Mouse (Mus musculus) yolk sac, embryonic 10.5 days (tissue): ENCODE measurements at regions not wholly inside any gene's neighbourhood (a gene's known extent, or its start where the extent isn't known, plus 50 kb on each side); places are given as distances from the start of the nearest gene placed in this dataset.
A peak's percentile ranks its signal among the peaks of the same experiment; 100 is the strongest.

ENCODE experiments used
- DNase-seq: peaks from one replicate; pipeline ENCODE4 v3.0.0-alpha.2; 2017; ENCODE audit warnings: low spot score

DNA sequence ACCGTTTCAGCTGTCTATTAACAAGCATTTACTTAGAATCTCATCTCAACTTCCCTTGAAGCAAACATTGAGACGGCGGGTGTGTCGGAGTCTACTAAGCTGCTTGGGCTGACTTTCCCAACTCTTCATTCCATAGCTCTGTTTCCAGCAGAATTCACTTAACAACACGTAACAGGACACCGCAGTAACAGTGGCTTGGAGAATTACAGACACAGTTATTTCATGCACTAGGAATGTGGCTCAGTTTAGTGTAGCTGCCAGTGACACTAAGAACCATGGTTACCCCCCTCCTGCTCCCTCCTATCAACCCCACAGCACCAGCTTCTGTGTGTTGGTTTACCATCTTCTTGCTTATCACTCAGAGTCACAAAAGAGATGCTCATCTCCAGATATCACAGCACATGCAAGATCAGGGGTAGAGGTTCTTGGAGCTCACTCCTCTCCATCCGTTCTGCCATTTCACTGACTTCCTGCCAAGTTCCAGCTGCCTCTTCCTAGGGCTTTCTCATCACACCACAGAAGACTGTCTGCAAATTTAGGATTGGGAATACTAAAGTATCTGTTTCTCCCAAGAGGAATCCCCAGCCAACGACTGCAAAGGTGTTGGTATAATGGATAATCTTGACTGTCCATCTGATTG is 90.7 kb downstream of the Banf2 start:
- DNase-seq: no peak

- no peak for DNase-seq
Measured at GRCm38 (mm10) chr2:144127082-144128037, 94.5 kb downstream of the Banf2 start.

DNA sequence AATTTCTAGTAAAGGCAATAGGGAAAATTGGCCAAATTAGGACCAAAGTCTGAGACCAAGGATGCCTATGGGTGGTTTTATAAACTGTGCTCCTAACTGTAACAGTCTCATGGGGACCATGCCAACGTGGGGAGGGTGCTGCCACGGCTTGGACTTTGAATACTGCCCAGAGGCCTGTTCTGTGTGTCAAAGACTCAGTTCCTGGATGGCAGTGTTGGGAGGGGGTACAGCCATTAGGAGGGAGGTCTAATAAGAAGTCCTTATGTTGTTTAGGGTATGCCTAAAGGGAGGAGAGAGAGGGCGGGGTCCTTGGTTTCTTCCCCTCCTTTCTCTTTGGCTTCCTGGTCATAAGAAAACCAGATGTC is 95.2 kb downstream of the Banf2 start:
- no peak for DNase-seq

DNA sequence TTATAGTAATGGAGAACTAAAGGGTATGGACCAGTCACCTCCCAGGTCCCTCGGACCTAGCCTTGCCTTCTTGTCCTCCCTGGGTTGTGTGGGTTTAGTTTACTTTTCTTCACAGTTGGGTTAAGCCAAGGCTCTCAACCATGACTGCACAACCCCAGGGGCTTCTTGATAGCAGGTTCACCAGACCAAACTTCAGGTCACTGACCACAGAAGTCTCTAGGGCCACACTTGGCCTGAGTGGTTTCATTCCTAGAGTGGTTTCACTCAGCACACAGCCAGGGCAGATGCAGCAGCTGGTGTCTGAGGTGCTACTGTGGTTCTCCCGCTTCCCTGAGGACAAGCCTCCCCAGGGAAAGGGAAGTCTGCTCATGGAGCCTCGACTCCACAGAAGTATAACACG is 95.7 kb downstream of the Banf2 start:
- no peak for DNase-seq

GRCm38 (mm10) chr2:144133806-144134574 is 101.1 kb downstream of the Banf2 start:
- no peak for DNase-seq

DNA sequence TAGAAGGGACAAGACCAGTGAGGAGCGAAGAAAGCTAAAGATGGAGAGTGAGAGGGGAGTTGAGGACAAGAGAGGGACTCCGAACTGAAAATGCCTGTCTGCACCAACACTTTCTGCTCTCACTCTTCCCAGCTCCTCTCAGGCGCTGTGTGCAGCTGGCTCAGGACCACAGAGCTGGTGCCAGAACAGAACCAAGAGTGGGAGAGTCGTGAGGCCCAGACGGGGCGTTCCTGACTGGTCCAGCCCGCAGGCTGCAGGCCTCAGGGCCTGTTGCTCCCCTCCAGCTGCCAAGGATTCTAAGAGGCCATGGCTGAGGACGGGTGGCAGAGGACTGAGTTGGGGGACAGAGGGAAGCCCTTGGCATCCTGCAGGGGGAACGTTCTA is 101.7 kb downstream of the Banf2 start:
- no peak for DNase-seq

DNA sequence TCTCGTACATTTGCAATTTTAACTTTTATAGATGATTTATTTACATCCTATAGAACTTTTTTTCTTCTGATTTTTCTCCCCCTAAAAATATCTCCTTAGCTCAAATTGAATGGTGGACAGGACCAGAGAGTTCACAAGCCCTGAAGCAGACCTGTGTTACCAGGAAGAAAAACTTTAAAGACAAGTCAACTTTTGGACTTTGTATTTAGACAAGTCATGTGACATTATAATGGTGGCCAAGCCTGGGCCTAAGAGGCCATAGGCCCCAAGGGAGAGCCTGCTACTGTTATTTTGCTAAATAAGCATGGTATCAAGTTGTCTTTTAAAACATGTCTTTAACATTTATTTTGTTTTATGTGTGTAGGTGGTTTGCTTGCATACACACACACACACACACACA is 102.7 kb downstream of the Banf2 start:
- no peak for DNase-seq

GRCm38 (mm10) chr2:144143620-144144384 is 110.9 kb downstream of the Banf2 start:
- no peak for DNase-seq

GRCm38 (mm10) chr2:144144486-144145136 is 111.8 kb downstream of the Banf2 start:
- no peak for DNase-seq

- DNase-seq: no peak
Measured at GRCm38 (mm10) chr2:144156456-144157211, 113.8 kb upstream of the Mgme1 start.

- no peak for DNase-seq
Measured at GRCm38 (mm10) chr2:144157343-144157742, 113.1 kb upstream of the Mgme1 start.

GRCm38 (mm10) chr2:144158256-144158655 is 112.2 kb upstream of the Mgme1 start:
- no peak for DNase-seq

DNA sequence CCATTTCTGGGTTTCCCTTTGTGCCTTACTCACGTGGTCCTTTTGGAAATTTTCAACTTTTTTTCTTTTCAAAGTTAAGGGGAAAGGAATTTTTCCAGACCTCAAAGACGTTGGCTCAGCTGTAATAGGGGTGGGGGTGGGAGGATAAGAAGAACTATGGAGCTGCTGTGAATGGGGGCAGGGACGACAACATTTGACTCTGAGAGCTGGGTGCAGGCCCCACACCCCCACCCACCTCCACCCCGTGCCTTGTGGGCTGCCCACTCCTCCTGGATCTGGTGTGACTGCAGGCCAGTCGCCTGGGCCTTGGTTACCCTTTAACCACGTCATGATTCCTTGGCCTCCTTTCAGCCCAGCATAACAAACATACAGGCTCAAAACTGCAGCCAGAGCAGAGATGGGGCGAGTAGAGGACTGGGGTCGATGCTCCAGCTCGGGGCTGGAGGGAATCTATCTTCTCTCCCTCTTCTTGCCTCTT is 110.6 kb upstream of the Mgme1 start:
- peak; percentile 74 for DNase-seq

DNA sequence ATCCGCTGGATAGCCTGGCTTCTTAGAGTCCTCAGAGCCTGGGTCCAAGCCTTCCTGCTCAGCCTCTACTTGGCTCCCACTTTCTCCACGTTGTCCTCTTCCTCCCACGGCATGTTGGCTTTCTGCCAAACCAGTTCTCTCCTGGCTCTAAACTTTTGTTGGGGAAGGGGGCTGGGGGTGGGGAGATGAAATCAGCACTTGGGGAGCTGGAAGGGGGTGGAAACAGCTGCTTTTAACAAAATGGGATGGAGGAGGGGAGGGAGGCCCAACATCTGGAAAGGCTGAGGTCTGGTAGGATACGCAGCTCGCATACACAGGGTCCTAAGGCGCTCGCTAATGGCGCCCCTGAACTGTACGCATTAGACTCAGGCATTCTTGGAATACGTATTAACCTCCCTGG is 110.0 kb upstream of the Mgme1 start:
- no peak for DNase-seq

DNA sequence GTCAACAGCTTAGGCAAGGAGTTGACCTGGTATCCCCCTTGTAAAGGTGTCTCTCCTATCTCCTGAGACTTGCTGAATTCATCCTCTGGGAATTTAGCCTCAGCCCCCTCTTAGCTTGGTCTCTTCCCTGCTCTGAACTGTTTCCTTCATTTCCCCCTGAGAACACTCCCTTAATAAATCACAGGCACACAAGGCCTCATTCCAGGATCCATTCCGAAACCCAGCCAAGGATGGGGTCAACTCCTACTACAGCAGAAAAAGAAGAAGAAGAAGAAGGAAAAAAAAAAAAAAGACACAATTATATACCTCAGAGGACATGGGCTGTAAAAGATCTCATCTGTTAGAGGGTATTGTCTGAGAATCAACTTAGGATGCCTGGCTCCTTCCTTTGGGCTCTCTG is 108.6 kb upstream of the Mgme1 start:
- no peak for DNase-seq

DNA sequence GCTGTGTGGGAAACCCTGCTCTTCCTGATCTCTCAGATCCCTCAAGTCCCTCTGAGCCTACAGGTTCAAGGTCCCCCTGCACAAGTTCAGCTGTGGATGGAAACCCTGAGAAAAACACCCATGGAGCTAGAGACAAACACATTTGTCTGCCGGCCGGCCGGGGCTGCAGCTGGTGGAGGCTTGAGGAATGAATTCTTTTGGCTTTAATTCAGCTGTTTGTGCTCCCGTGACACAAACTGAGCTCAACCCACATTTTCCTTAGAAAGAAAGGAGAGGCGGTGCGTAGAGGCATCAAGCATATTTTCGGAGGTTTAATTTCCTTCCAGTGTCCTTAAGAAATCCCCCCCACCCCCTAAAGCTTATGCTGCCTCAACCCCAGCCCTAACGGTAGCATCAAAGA is 106.4 kb upstream of the Mgme1 start:
- peak; percentile 29 for DNase-seq

DNA sequence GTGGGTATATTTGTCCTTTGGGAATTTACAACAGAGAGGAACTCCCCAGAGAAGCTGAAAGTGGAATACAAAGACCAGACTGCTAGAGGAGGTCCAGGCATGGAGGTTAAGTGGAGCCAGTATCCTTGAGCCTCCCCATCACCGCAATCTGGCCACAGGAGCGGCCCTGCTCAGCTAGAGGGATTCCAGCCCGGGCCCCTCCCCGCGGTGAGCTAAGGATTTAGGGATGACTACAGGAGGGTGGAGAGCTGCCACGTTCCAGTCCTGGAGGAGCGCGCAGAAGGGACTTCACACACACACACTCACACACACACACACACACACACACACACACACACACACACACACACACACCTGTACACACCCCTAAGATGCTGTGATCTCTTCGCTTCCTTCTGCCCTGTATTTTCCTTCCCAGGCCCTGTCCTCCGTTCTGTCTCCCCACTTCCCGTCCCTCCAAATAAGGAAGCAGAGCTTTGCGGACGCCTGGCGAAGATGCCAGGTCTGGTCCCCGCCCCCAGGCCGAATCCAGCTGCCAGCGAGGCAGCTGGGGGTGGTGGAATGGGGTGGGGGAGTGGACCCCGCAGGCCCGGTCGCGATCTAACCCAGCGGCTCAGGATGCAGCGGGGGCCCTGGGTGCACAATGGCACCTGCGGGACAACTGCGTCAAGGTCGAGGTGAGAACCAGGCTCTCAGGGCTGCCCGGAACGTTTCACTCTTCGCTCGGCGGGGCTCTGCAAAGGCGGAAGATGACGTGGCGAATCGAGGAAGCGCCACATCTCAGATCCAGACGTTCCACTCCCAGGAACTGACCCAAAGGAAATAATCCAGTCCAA is 105.3 kb upstream of the Mgme1 start:
- DNase-seq: peak; percentile 88

GRCm38 (mm10) chr2:144166102-144166750 is 104.2 kb upstream of the Mgme1 start:
- peak; percentile 38 for DNase-seq

DNA sequence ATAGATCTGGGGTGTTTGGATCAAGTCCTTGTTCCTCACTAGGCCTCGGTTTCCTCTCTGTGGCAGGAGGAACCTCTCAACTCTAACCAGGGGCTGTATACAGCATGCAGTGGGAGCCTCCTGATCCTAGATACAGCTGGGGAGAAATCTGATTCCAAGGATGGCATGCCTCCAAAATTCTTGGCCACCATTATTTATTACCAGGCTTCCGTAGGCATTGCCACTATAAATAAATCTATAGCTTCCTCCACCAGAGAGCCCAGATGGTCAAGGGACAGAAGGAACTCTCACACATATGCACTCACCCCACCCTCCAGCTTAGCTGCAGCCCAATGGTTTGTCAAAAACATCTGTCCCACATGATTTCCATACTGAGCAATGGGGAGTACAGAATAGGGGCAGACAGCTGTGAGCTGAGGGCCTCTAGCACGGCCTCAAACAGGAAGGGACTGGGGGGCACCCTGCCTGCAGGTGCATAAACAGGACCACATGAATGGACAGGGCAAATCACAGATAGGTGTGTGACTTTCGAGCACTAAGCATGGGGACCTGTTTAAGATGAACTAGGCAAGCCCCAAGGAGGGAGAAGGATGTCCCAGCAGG is 100.8 kb upstream of the Mgme1 start:
- DNase-seq: no peak
